Mouse (Mus musculus): Measurements from ENCODE around the gene Klc1.

- TF ChIP-seq CTCF (IDR thresholded peaks at IDR 0.05; ENCODE audit: borderline replicate concordance, extremely low read depth, insufficient read depth, insufficient read length) (no peak), POLR2A (IDR thresholded peaks at IDR 0.05; ENCODE audit: borderline replicate concordance, extremely low read depth, insufficient read depth, insufficient read length, poor library complexity, severe bottlenecking) (no peak)
Measured at GRCm38 (mm10) chr12:111812611-111813010, 54.0 kb downstream of the Klc1 start.

All from brain, embryonic 14.5 days (tissue).